Mouse (Mus musculus): ENCODE measurements around the gene Tamm41. TPM values are rescaled to one million over a fixed set of nuclear protein-coding genes. Genes with fewer than 3 reads are reported as not detected.

Tamm41 gene
- polyA plus RNA-seq (2012; rRNA removed) = 42.8 and 48.2 TPM in 2 replicates

DNA sequence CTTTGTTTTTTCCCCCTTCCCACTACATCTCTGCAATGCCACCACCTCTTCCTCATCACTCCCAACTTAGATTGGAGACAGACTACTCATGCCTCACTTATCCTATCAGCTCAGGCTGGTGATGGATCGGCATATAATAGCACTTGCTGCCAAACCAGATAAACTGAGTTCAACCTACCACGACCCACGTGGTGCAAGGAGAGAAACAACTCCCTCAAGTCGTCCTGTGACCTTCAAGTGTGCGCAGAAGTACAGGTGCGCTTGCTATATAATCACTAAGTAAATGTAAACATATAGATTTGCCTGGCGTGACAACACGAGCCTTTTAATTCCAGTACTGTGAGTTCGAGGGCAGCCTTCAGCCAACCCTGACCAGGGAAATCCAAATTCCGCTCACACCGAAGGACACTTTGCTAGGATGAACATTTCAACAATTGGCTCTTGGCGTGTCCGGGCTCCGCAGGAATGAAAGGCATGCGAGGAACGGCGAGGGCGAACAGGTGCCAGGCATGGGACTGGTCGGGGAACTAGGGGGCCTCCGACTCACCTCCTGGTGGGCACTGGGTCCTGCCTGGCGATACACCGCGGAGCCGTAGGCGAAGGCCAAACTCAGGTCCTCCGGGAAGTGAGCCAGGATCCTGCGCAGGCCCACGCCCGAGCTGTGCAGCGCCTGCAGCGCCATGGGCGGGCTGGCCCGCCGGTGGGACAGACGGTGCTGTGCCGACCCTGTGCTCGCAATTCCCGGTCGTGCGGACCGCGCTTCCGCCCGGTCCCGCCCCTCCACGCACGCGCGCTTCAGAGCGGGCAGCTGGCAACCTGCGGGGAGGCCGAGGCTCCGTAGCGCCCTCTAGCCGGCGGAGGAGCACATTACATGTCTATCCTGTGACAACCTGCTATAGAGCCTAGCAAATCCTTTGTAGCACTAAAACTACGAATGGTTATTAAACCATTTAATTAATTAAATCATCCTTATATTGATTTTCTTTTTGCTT lies at the start of gene Tamm41:
Gene Tamm41 (minus strand): TSS at position 774 of the 992 bp plus-strand sequence.
- peaks cover 4% of the 10 kb centered on the region; the same call in 1 of the 2 replicates for H3K4me1 ChIP-seq (replicated peaks; ENCODE audit: control insufficient read depth, insufficient read depth, low read length)
- peak; percentile 89 for DNase-seq
- WGBS = 2% methylated on average over 57 of the region's 57 CpGs
- H3K27ac ChIP-seq (ENCODE audit: control insufficient read depth, insufficient read depth, low read length) = no peak within 1 kb of the TSS
- H3K4me3 ChIP-seq (ENCODE audit: control insufficient read depth, insufficient read depth, low read length) = peak within 1 kb of the TSS; percentile 98
- TF ChIP-seq CTCF (IDR thresholded peaks at IDR 0.05; ENCODE audit: borderline replicate concordance, control insufficient read depth, extremely low read depth, insufficient read depth, low read length, poor library complexity) (peak; percentile 97), POLR2A (IDR thresholded peaks at IDR 0.05; ENCODE audit: control insufficient read depth, extremely low read depth, insufficient read depth, low read length, poor library complexity) (peak; percentile 59)
- H3K27me3 ChIP-seq (ENCODE audit: control insufficient read depth, insufficient read depth, low read length) = no peaks in the 10 kb centered on the region
- H3K36me3 ChIP-seq (ENCODE audit: control insufficient read depth, insufficient read depth, low read length) = 0 out of 2 replicates have a peak, but pooled peaks cover 3% of the 10 kb centered on the region

DNA sequence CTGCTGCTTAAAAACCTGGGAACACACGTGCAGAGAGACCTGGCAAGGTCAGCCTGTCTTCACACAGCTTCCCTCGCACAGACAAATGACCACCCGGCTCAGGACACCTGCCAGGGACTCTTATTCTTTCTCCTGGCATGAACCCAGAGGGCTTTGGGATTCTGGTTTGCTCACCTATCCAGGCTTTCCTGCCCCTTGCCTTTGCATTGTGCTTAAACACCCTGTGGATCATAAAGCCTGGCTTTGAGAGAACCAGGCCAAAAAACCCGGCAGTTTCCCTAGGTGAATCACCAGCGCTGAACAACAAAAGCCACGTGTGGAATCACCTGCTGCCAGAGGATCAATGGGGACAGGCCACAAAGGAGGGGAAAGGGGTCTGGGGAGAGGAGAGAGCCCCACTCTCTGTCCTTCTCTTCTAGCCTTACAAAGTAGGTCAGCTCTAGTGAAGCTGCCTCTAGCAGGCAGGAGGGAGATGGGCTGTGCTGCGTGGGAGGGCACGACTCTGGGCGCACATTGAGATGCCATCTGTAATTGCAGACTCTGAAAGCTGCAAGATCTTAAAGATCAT lies 47.7 kb upstream of the Tamm41 start:
- 80% methylated on average over 9 of the region's 9 CpGs for WGBS
- Histone ChIP-seq H3K4me3 (ENCODE audit: control insufficient read depth, insufficient read depth, low read length) (no peak overlapping the region), H3K36me3 (ENCODE audit: control insufficient read depth, insufficient read depth, low read length) (no peaks in the 10 kb centered on the region), H3K27ac (ENCODE audit: control insufficient read depth, insufficient read depth, low read length) (no peak overlapping the region), H3K27me3 (ENCODE audit: control insufficient read depth, insufficient read depth, low read length) (no peaks in the 10 kb centered on the region), H3K4me1 (replicated peaks; ENCODE audit: control insufficient read depth, insufficient read depth, low read length) (no peaks in the 10 kb centered on the region)
- TF ChIP-seq CTCF (IDR thresholded peaks at IDR 0.05; ENCODE audit: borderline replicate concordance, control insufficient read depth, extremely low read depth, insufficient read depth, low read length, poor library complexity) = no peak
- TF ChIP-seq POLR2A (IDR thresholded peaks at IDR 0.05; ENCODE audit: control insufficient read depth, extremely low read depth, insufficient read depth, low read length, poor library complexity) = no peak
- DNase-seq = no peak

DNA sequence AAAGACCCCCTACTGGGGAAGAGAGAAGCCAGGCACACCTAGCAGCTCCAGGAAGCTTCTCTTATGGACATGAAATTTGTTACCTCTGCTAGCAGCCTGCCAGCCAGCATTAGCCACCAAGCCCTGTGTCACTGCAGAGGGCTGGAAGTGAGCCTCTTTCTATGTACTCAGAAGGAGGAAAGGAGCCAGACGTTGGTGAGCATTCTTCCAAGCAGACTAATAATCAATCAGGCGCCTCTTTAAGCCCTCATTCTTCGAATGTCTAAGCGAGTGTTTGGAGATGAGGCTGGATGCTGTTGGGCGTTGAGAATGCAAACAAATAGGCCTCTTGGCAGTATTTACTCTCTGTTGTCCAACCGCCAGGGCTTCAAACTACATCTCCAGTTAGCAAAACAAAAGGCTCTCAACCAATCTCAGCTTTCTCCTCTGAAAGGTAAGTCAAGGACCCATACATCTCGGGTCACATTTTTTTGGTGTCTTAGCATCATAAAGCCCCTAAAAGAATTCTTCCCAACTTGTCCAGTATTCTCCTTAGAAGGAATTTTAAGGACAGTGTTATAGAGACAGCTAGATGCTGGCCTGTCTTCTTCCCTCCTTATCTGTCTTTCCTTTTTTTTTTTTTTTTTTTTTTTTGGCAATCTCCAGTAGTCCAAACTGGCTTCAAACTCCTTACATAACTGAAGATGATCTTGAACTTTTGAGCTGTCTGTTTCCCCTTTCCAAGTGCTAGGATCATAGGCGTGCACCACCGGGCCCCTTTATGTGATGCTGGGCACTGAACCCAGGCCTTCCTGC lies 39.3 kb upstream of the Tamm41 start:
- TF ChIP-seq POLR2A (IDR thresholded peaks at IDR 0.05; ENCODE audit: control insufficient read depth, extremely low read depth, insufficient read depth, low read length, poor library complexity) (no peak), CTCF (IDR thresholded peaks at IDR 0.05; ENCODE audit: borderline replicate concordance, control insufficient read depth, extremely low read depth, insufficient read depth, low read length, poor library complexity) (no peak)
- no peak for DNase-seq
- Histone ChIP-seq H3K27ac (ENCODE audit: control insufficient read depth, insufficient read depth, low read length) (no peak overlapping the region), H3K4me1 (replicated peaks; ENCODE audit: control insufficient read depth, insufficient read depth, low read length) (no peaks in the 10 kb centered on the region), H3K36me3 (ENCODE audit: control insufficient read depth, insufficient read depth, low read length) (no peaks in the 10 kb centered on the region), H3K4me3 (ENCODE audit: control insufficient read depth, insufficient read depth, low read length) (no peak overlapping the region), H3K27me3 (ENCODE audit: control insufficient read depth, insufficient read depth, low read length) (no peaks in the 10 kb centered on the region)
- WGBS = 79% methylated on average over 9 of the region's 9 CpGs

DNA sequence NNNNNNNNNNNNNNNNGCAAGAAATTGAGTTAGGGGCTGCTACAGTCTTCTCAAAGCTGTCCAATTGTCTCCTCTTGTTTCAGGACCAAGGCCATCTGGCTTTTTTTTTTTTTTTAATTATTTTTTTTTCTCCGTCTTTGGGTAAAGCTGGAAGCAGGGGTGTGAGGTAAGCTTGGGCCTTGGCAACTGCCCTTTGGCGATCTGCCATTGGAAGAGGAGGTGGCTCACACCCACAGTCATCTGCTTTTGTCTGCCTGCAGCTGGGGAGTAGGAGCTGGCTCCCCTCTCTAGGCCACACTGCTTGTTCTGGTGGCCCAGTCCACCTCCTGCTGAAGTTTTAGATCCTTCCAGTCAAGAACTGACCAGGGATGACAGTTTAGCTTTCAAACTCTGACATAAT lies 34.3 kb upstream of the Tamm41 start:
- Histone ChIP-seq H3K27ac (ENCODE audit: control insufficient read depth, insufficient read depth, low read length) (no peak overlapping the region), H3K4me1 (replicated peaks; ENCODE audit: control insufficient read depth, insufficient read depth, low read length) (no peaks in the 10 kb centered on the region), H3K4me3 (ENCODE audit: control insufficient read depth, insufficient read depth, low read length) (no peak overlapping the region), H3K27me3 (ENCODE audit: control insufficient read depth, insufficient read depth, low read length) (no peaks in the 10 kb centered on the region), H3K36me3 (ENCODE audit: control insufficient read depth, insufficient read depth, low read length) (no peaks in the 10 kb centered on the region)
- 87% methylated on average over 2 of the region's 2 CpGs for WGBS
- TF ChIP-seq POLR2A (IDR thresholded peaks at IDR 0.05; ENCODE audit: control insufficient read depth, extremely low read depth, insufficient read depth, low read length, poor library complexity) = no peak
- no peak for TF ChIP-seq CTCF (IDR thresholded peaks at IDR 0.05; ENCODE audit: borderline replicate concordance, control insufficient read depth, extremely low read depth, insufficient read depth, low read length, poor library complexity)
- no peak for DNase-seq

DNA sequence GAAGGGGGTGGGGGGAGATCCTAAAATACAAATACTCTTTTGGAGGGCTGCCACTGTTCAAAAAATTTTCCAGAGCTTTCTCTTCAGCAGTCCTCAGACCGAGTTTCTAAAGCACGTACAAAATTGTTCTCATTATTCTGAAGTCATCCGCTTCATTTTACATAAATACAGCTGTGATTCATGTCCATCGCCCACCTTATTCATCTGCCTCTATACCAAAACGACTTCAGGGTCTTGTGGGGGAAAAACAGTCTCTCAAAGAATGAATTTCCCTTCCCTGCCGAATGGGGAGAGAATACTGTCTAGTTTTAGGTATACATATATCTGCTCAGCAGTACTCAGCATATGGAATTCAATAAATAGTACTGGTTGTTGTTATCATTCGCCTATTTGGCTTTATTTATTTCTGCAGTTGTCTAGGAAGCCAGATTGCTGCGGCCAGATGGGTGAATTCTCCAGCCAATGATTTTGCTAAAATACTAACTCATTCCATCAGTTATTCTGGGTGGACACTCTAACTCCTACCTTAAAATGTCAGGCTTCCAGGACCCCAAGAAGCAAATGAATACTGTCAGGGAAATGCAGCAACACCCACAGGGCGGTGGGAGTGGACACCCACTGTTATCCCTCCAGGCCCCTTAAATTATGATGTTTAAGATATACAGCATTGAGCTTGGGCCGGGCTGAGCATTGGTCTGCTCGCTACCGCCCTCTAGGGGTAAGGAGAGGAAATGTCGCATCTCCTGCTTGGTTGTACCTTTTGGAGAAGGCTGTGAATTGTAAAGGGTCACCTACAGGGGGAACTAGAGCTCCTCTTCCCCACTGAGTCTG lies 27.9 kb upstream of the Tamm41 start:
- no peak overlapping the region for H3K4me3 ChIP-seq (ENCODE audit: control insufficient read depth, insufficient read depth, low read length)
- H3K27ac ChIP-seq (ENCODE audit: control insufficient read depth, insufficient read depth, low read length) = no peak overlapping the region
- TF ChIP-seq POLR2A (IDR thresholded peaks at IDR 0.05; ENCODE audit: control insufficient read depth, extremely low read depth, insufficient read depth, low read length, poor library complexity) (no peak), CTCF (IDR thresholded peaks at IDR 0.05; ENCODE audit: borderline replicate concordance, control insufficient read depth, extremely low read depth, insufficient read depth, low read length, poor library complexity) (peak; percentile 66; the same call in 1 of the 2 replicates)
- H3K36me3 ChIP-seq (ENCODE audit: control insufficient read depth, insufficient read depth, low read length) = no peaks in the 10 kb centered on the region
- peak; percentile 76 for DNase-seq
- H3K4me1 ChIP-seq (replicated peaks; ENCODE audit: control insufficient read depth, insufficient read depth, low read length) = peaks cover 3% of the 10 kb centered on the region
- 50% methylated on average over 13 of the region's 13 CpGs for WGBS
- no peaks in the 10 kb centered on the region for H3K27me3 ChIP-seq (ENCODE audit: control insufficient read depth, insufficient read depth, low read length)

All from thymus, adult 2 months (tissue).